Mouse (Mus musculus): ENCODE data around the gene Fam131a. TPM values are rescaled to one million over a fixed set of nuclear protein-coding genes. Genes with fewer than 3 reads are reported as not detected.

The Fam131a gene
- total RNA-seq, 2 experiments from 2014 or later: 26.6 to 29.8 TPM

- no peak for DNase-seq
- intact Hi-C loops (cut with DNase I): loop anchor here (10.0 kb wide), 1 partner anchor 980 kb away; the partner anchor contains the start of gene 2510009E07Rik
These were observed 21.5 kb downstream of the Fam131a start for GRCm38 (mm10) chr16:20714307-20715080.

- no peak for DNase-seq
- intact Hi-C loops (cut with DNase I): loop anchor here (10.0 kb wide), 1 partner anchor 980 kb away; the partner anchor contains the start of gene 2510009E07Rik
These were observed 22.1 kb downstream of the Fam131a start for GRCm38 (mm10) chr16:20715161-20715560.

- no peak for DNase-seq
- intact Hi-C loops (cut with DNase I): loop anchor here (10.0 kb wide), 1 partner anchor 979 kb away; the partner anchor contains the start of gene 2510009E07Rik
These were observed 22.5 kb downstream of the Fam131a start for GRCm38 (mm10) chr16:20715566-20715965.

GRCm38 (mm10) chr16:20715976-20716840, 23.2 kb downstream of the Fam131a start:
- peak; percentile 81 to 85 for DNase-seq
- intact Hi-C loops (cut with DNase I): loop anchor here (10.0 kb wide), 1 partner anchor 979 kb away; the partner anchor contains the start of gene 2510009E07Rik

GRCm38 (mm10) chr16:20716841-20717180, 23.8 kb downstream of the Fam131a start:
- no peak for DNase-seq
- intact Hi-C loops (cut with DNase I): loop anchor here (10.0 kb wide), 1 partner anchor 978 kb away; the partner anchor contains the start of gene 2510009E07Rik

GRCm38 (mm10) chr16:20717181-20717977, 24.3 kb downstream of the Fam131a start, which contains the start of the genes Polr2h and Clcn2:
Gene Polr2h (plus strand): TSS chr16:20717665.
Gene Clcn2 (minus strand): TSS chr16:20717746.
- intact Hi-C loops (cut with DNase I): loop anchor here (10.0 kb wide), 1 partner anchor 977 kb away; the partner anchor contains the start of gene 2510009E07Rik
- peak; percentile 96 to 98 for DNase-seq

- DNase-seq: no peak
- intact Hi-C loops (cut with DNase I): loop anchor here (10.0 kb wide), 1 partner anchor 977 kb away; the partner anchor contains the start of gene 2510009E07Rik
These were observed 25.1 kb downstream of the Fam131a start for GRCm38 (mm10) chr16:20717978-20718670.

- no peak for DNase-seq
- intact Hi-C loops (cut with DNase I): loop anchor here (10.0 kb wide), 1 partner anchor 173 kb away; no protein-coding TSS in a partner anchor
These were observed 28.8 kb downstream of the Fam131a start for GRCm38 (mm10) chr16:20721808-20722207.

GRCm38 (mm10) chr16:20722736-20723135, 29.7 kb downstream of the Fam131a start:
- DNase-seq: no peak
- intact Hi-C loops (cut with DNase I): loop anchor here (10.0 kb wide), 1 partner anchor 172 kb away; no protein-coding TSS in a partner anchor

- no peak for DNase-seq
- intact Hi-C loops (cut with DNase I): loop anchor here (10.0 kb wide), 1 partner anchor 172 kb away; no protein-coding TSS in a partner anchor
These were observed 30.2 kb downstream of the Fam131a start for GRCm38 (mm10) chr16:20723247-20723646.

GRCm38 (mm10) chr16:20724338-20724748, 31.3 kb downstream of the Fam131a start:
- DNase-seq: peak; percentile 65 to 76
- intact Hi-C loops (cut with DNase I): loop anchor here (1.0 to 10.0 kb wide), 2 partner anchors 37 to 170 kb away; no protein-coding TSS in a partner anchor

- no peak for DNase-seq
- intact Hi-C loops (cut with DNase I): loop anchor here (5.0 to 10.0 kb wide), 2 partner anchors 169 to 467 kb away; no protein-coding TSS in a partner anchor
These were observed 32.3 kb downstream of the Fam131a start for GRCm38 (mm10) chr16:20725321-20725720.

- no peak for DNase-seq
- intact Hi-C loops (cut with DNase I): loop anchor here (5.0 to 10.0 kb wide), 2 partner anchors 169 to 467 kb away; no protein-coding TSS in a partner anchor
These were observed 32.7 kb downstream of the Fam131a start for GRCm38 (mm10) chr16:20725750-20726149.

GRCm38 (mm10) chr16:20726384-20726783, 33.3 kb downstream of the Fam131a start:
- DNase-seq: no peak
- intact Hi-C loops (cut with DNase I): loop anchor here (5.0 to 10.0 kb wide), 2 partner anchors 168 to 466 kb away; no protein-coding TSS in a partner anchor

GRCm38 (mm10) chr16:20730293-20730711, 37.3 kb downstream of the Fam131a start:
- no peak for DNase-seq
- intact Hi-C loops (cut with DNase I): no loop called here

GRCm38 (mm10) chr16:20731688-20732087, 38.6 kb downstream of the Fam131a start:
- no peak for DNase-seq
- intact Hi-C loops (cut with DNase I): no loop called here

GRCm38 (mm10) chr16:20732251-20732924, 39.3 kb downstream of the Fam131a start:
- intact Hi-C loops (cut with DNase I): no loop called here
- no peak for DNase-seq
